Mouse (Mus musculus): ENCODE data around the gene Zswim8. TPM values are rescaled to one million over a fixed set of nuclear protein-coding genes. Genes with fewer than 3 reads are reported as not detected.

Gene Zswim8
- polyA plus RNA-seq, 1 experiment from 2014 or later = 50.5 TPM

DNA sequence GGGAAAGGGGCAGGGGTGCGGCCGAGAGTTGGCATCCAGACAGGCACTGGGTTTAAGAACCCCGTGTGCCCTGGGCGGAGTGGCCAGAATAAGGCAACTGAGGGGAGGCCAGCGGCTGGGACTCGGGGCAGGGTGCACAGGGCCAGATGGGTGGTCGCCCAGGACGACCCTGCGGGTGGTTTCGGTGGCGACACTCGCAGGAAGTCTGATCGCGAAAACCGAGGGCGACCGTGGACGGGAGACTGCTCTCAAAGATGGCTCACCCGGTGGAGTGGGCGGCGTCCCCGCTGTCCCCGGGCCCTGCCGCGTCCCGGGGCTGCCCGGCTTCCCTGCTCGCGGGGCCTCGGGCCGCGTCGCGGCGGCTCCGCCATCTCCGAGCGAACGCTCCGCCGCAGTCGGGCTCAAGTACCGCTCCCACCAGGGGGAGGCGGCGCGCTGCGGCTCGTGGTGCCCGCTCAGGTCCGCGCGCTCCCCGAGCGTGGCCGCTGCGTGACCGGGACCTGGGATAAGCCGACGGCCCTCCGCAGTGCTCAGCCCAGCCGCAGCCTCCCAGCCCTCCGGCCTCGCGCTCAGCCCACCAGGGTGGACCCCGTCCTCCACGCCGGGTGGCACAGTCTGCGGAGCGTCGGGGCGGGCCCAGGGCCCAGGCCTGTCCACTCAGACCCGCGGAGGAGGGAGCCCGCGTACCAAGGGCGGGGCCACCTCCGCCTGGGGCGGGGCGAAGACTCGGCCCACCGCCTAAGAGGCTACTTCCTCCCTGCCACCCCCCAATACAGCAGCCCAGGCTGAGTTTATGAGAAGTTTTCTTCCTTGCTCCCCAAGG, 26.8 kb downstream of the Zswim8 start, which contains the start of gene Ndst2:
Gene Ndst2, minus strand, starts transcription at position 611 of the 823 bp plus-strand sequence.
- DNase-seq (ENCODE audit: low spot score) = peak; percentile 83
- Histone ChIP-seq H3K36me3 (replicated peaks; ENCODE audit: control insufficient read depth, insufficient read depth) (peaks cover 52% of the 10 kb centered on the region), H3K9ac (peak within 1 kb of the TSS; percentile 91), H3K27ac (peak within 1 kb of the TSS; percentile 78), H3K4me3 (replicated peaks; ENCODE audit: low read length) (peak within 1 kb of the TSS; percentile 84), H3K9me3 (ENCODE audit: control insufficient read depth, low read length) (no peaks in the 10 kb centered on the region), H3K4me1 (replicated peaks; ENCODE audit: control insufficient read depth, insufficient read depth, low read length) (peaks cover 10% of the 10 kb centered on the region), H3K27me3 (ENCODE audit: control insufficient read depth, insufficient read depth, low read length) (no peaks in the 10 kb centered on the region), H3K4me2 (replicated peaks) (peak within 1 kb of the TSS; percentile 91)
- under 1% methylated on average over 75 of the region's 81 CpGs for WGBS
- peak; percentile 98 for ATAC-seq (ENCODE audit: low FRiP score)

DNA sequence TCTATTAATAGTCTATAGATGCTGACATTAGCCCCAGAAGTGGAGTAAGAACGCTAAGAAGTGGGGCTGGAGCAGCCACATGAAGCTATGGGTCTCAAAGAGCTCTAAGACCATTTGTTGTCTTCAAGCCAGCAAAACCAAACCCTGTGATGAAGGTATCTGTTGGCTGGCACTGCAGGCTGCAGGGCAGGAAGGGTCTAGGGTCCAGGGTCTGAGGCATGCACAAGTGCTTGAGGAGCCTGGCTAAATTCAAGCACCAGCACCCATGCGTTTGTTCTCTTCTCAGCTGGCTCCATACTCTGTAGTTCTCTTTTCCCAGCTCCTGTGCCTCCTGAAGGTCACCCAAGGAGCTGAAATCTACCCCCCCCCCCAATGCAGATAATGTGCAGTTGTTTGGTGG, 27.7 kb downstream of the Zswim8 start:
- Histone ChIP-seq H3K27me3 (ENCODE audit: control insufficient read depth, insufficient read depth, low read length) (no peaks in the 10 kb centered on the region), H3K9ac (no peak overlapping the region), H3K4me3 (replicated peaks; ENCODE audit: low read length) (no peak overlapping the region), H3K9me3 (ENCODE audit: control insufficient read depth, low read length) (no peaks in the 10 kb centered on the region), H3K4me1 (replicated peaks; ENCODE audit: control insufficient read depth, insufficient read depth, low read length) (peaks cover 10% of the 10 kb centered on the region), H3K36me3 (replicated peaks; ENCODE audit: control insufficient read depth, insufficient read depth) (peaks cover 52% of the 10 kb centered on the region), H3K4me2 (replicated peaks) (peak overlapping the region; percentile 91; the same call in 1 of the 2 replicates), H3K27ac (no peak overlapping the region)
- DNase-seq (ENCODE audit: low spot score) (no peak), ATAC-seq (ENCODE audit: low FRiP score) (no peak)
- 76% methylated on average over 2 of the region's 2 CpGs for WGBS

DNA sequence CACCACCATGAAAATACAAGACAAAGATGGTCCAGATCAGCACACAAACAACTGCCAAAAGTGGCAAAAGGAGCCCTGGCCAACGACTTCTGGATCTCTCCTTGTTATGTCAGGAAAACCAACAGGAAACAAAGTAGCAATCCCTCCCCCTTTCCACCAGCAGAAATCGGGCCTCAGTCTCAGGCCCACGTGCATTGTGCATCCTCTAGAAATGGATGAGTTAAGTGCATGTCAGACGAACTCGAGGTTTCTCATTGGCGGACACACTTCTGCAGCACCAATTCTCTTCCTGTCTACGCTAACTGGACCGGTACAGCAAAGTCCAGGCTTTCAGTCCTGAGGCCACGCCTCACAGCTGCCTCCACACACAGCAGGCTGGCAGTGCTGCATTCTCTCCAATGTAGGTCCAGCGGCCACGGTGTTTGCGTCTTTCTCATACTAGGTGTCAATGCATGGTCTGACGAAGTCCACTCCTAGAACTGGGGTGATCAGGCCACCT, 28.6 kb downstream of the Zswim8 start:
- WGBS = 85% methylated on average over 13 of the region's 13 CpGs
- DNase-seq (ENCODE audit: low spot score) = no peak
- H3K4me3 ChIP-seq (replicated peaks; ENCODE audit: low read length) = no peak overlapping the region
- H3K27me3 ChIP-seq (ENCODE audit: control insufficient read depth, insufficient read depth, low read length) = no peaks in the 10 kb centered on the region
- H3K9me3 ChIP-seq (ENCODE audit: control insufficient read depth, low read length) = no peaks in the 10 kb centered on the region
- peaks cover 52% of the 10 kb centered on the region for H3K36me3 ChIP-seq (replicated peaks; ENCODE audit: control insufficient read depth, insufficient read depth)
- H3K4me2 ChIP-seq (replicated peaks) = no peak overlapping the region
- H3K4me1 ChIP-seq (replicated peaks; ENCODE audit: control insufficient read depth, insufficient read depth, low read length) = peaks cover 10% of the 10 kb centered on the region
- ATAC-seq (ENCODE audit: low FRiP score) = no peak
- no peak overlapping the region for H3K27ac ChIP-seq
- H3K9ac ChIP-seq = no peak overlapping the region

GRCm38 (mm10) chr14:20737306-20737705, 30.0 kb downstream of the Zswim8 start:
- ATAC-seq (ENCODE audit: low FRiP score) (no peak), DNase-seq (ENCODE audit: low spot score) (no peak)
- no peak overlapping the region for H3K27ac ChIP-seq
- no peak overlapping the region for H3K9ac ChIP-seq
- H3K9me3 ChIP-seq (ENCODE audit: control insufficient read depth, low read length) = no peaks in the 10 kb centered on the region
- 40% methylated on average over 14 of the region's 14 CpGs for WGBS
- no peaks in the 10 kb centered on the region for H3K27me3 ChIP-seq (ENCODE audit: control insufficient read depth, insufficient read depth, low read length)
- H3K4me2 ChIP-seq (replicated peaks) = no peak overlapping the region
- peaks cover 64% of the 10 kb centered on the region for H3K36me3 ChIP-seq (replicated peaks; ENCODE audit: control insufficient read depth, insufficient read depth)
- H3K4me3 ChIP-seq (replicated peaks; ENCODE audit: low read length) = no peak overlapping the region
- peaks cover 10% of the 10 kb centered on the region for H3K4me1 ChIP-seq (replicated peaks; ENCODE audit: control insufficient read depth, insufficient read depth, low read length)

- no peak overlapping the region for H3K4me2 ChIP-seq (replicated peaks)
- H3K27me3 ChIP-seq (ENCODE audit: control insufficient read depth, insufficient read depth, low read length) = no peaks in the 10 kb centered on the region
- peaks cover 4% of the 10 kb centered on the region for H3K4me1 ChIP-seq (replicated peaks; ENCODE audit: control insufficient read depth, insufficient read depth, low read length)
- no peak overlapping the region for H3K27ac ChIP-seq
- DNase-seq (ENCODE audit: low spot score) = no peak
- 94% methylated on average over 8 of the region's 8 CpGs for WGBS
- no peaks in the 10 kb centered on the region for H3K9me3 ChIP-seq (ENCODE audit: control insufficient read depth, low read length)
- no peak overlapping the region for H3K4me3 ChIP-seq (replicated peaks; ENCODE audit: low read length)
- peaks cover 72% of the 10 kb centered on the region for H3K36me3 ChIP-seq (replicated peaks; ENCODE audit: control insufficient read depth, insufficient read depth)
- no peak for ATAC-seq (ENCODE audit: low FRiP score)
- no peak overlapping the region for H3K9ac ChIP-seq
Observed at GRCm38 (mm10) chr14:20738511-20738910, 31.2 kb downstream of the Zswim8 start.

- Histone ChIP-seq H3K27ac (no peak overlapping the region), H3K9me3 (ENCODE audit: control insufficient read depth, low read length) (no peaks in the 10 kb centered on the region), H3K27me3 (ENCODE audit: control insufficient read depth, insufficient read depth, low read length) (no peaks in the 10 kb centered on the region), H3K36me3 (replicated peaks; ENCODE audit: control insufficient read depth, insufficient read depth) (peaks cover 87% of the 10 kb centered on the region), H3K4me1 (replicated peaks; ENCODE audit: control insufficient read depth, insufficient read depth, low read length) (no peaks in the 10 kb centered on the region), H3K4me3 (replicated peaks; ENCODE audit: low read length) (no peak overlapping the region), H3K4me2 (replicated peaks) (no peak overlapping the region), H3K9ac (no peak overlapping the region)
- WGBS = 93% methylated on average over 9 of the region's 9 CpGs
- DNase-seq (ENCODE audit: low spot score) (no peak), ATAC-seq (ENCODE audit: low FRiP score) (no peak)
Observed at GRCm38 (mm10) chr14:20741301-20741700, 33.9 kb downstream of the Zswim8 start.

- H3K4me2 ChIP-seq (replicated peaks) = no peak overlapping the region
- no peak for ATAC-seq (ENCODE audit: low FRiP score)
- WGBS = 89% methylated on average over 3 of the region's 3 CpGs
- H3K9me3 ChIP-seq (ENCODE audit: control insufficient read depth, low read length) = no peaks in the 10 kb centered on the region
- no peak overlapping the region for H3K27ac ChIP-seq
- H3K4me3 ChIP-seq (replicated peaks; ENCODE audit: low read length) = no peak overlapping the region
- H3K27me3 ChIP-seq (ENCODE audit: control insufficient read depth, insufficient read depth, low read length) = no peaks in the 10 kb centered on the region
- no peak for DNase-seq (ENCODE audit: low spot score)
- no peaks in the 10 kb centered on the region for H3K4me1 ChIP-seq (replicated peaks; ENCODE audit: control insufficient read depth, insufficient read depth, low read length)
- no peak overlapping the region for H3K9ac ChIP-seq
- peaks cover 78% of the 10 kb centered on the region for H3K36me3 ChIP-seq (replicated peaks; ENCODE audit: control insufficient read depth, insufficient read depth)
Observed at GRCm38 (mm10) chr14:20743614-20744013, 36.3 kb downstream of the Zswim8 start.

DNA sequence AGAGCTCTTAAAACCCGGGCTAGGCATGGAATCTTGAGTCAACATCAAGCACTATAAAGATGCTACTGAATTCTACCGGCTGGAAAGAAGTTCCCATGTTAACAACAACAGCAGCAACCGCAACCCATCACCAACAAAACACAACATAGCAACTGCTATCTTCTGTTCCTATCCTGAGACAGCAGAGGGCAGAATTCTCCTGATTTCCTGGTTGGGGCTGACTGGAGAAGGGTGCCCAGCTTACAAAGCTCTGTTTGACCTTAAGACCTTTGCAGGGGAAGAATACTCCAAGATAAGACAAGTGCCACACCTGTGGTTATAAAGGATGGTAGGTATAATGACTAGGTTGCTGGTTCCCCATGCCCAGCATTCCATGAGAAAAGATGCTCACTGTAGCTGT, 39.6 kb downstream of the Zswim8 start:
- H3K27me3 ChIP-seq (ENCODE audit: control insufficient read depth, insufficient read depth, low read length) = no peaks in the 10 kb centered on the region
- ATAC-seq (ENCODE audit: low FRiP score) (no peak), DNase-seq (ENCODE audit: low spot score) (no peak)
- WGBS = 91% methylated on average over 3 of the region's 3 CpGs
- H3K36me3 ChIP-seq (replicated peaks; ENCODE audit: control insufficient read depth, insufficient read depth) = peaks cover 53% of the 10 kb centered on the region
- no peak overlapping the region for H3K4me2 ChIP-seq (replicated peaks)
- no peaks in the 10 kb centered on the region for H3K4me1 ChIP-seq (replicated peaks; ENCODE audit: control insufficient read depth, insufficient read depth, low read length)
- no peak overlapping the region for H3K9ac ChIP-seq
- no peak overlapping the region for H3K4me3 ChIP-seq (replicated peaks; ENCODE audit: low read length)
- no peaks in the 10 kb centered on the region for H3K9me3 ChIP-seq (ENCODE audit: control insufficient read depth, low read length)
- H3K27ac ChIP-seq = no peak overlapping the region

DNA sequence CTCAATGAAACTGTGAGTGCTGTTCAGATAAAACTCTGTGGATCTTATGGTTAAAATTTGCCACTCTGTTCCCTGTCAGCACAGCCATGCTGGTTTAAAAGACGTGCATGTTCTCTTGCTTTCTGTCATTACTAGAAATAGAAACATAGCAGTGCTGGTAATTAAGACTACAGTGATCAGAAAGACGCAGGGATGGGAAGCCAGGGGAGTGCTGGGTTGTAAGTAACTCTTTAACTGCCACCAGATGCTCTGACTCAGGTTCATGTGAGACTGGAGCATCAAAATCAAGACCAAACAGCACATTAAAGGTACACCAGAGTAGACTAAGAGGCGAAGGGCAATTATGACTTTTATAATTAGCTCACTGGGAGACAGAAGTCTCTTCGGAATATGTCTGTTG, 41.0 kb downstream of the Zswim8 start:
- ATAC-seq (ENCODE audit: low FRiP score) = no peak; the same call in 1 of the 2 replicates
- no peak overlapping the region for H3K27ac ChIP-seq
- DNase-seq (ENCODE audit: low spot score) = no peak
- H3K9me3 ChIP-seq (ENCODE audit: control insufficient read depth, low read length) = no peaks in the 10 kb centered on the region
- no peaks in the 10 kb centered on the region for H3K4me1 ChIP-seq (replicated peaks; ENCODE audit: control insufficient read depth, insufficient read depth, low read length)
- no peak overlapping the region for H3K4me3 ChIP-seq (replicated peaks; ENCODE audit: low read length)
- no peak overlapping the region for H3K4me2 ChIP-seq (replicated peaks)
- peaks cover 48% of the 10 kb centered on the region for H3K36me3 ChIP-seq (replicated peaks; ENCODE audit: control insufficient read depth, insufficient read depth)
- 68% methylated on average over 4 of the region's 4 CpGs for WGBS
- no peaks in the 10 kb centered on the region for H3K27me3 ChIP-seq (ENCODE audit: control insufficient read depth, insufficient read depth, low read length)
- H3K9ac ChIP-seq = no peak overlapping the region

All from hindbrain, embryonic 14.5 days (tissue).